Mouse (Mus musculus) embryonic facial prominence, embryonic 14.5 days (tissue): ENCODE measurements around the gene Gm10800. TPM values are rescaled to one million over a fixed set of nuclear protein-coding genes. Genes with fewer than 3 reads are reported as not detected.
"Not testable (repeated sequence)": the region's sequence is repeated elsewhere in the genome, so short reads cannot be mapped to it uniquely, and the experiment has no call there.

Experiments used
- ATAC-seq: fragments of 200-750 bp; cut with Nextera tagmentation; 2 replicates; pipeline ENCODE4 v1.8.0; 2017; ENCODE audit warnings: low read depth, moderate number of reproducible peaks, moderate TSS enrichment
- DNase-seq: peaks from one replicate; pipeline ENCODE4 v3.0.0-alpha.2; 2015; ENCODE audit warnings: low spot score
- H3K27ac ChIP-seq: fragments of 300-500 bp; sonication (generic); replicated peaks from 2 replicates; pipeline ENCODE4 v1.5.1; 2014; ENCODE audit warnings: low read depth, mild to moderate bottlenecking, low read length, moderate library complexity
- H3K27me3 ChIP-seq: fragments of 300-500 bp; sonication (generic); replicated peaks from 2 replicates; pipeline ENCODE4 v1.6.1; 2014; ENCODE audit warnings: low read length; ENCODE audit not compliant: control insufficient read depth, insufficient read depth
- H3K36me3 ChIP-seq: fragments of 300-500 bp; sonication (generic); 2 replicates; pipeline ENCODE4 v1.6.1; 2014; ENCODE audit warnings: low read length, mixed read lengths; ENCODE audit not compliant: control insufficient read depth, insufficient read depth
- H3K4me1 ChIP-seq: fragments of 300-500 bp; sonication (generic); 2 replicates; pipeline ENCODE4 v1.6.1; 2014; ENCODE audit warnings: antibody characterized with exemption, low read length; ENCODE audit not compliant: control insufficient read depth, insufficient read depth
- H3K4me2 ChIP-seq: fragments of 300-500 bp; sonication (generic); 2 replicates; pipeline ENCODE4 v1.6.1; 2014; ENCODE audit warnings: low read depth, mild to moderate bottlenecking, low read length, moderate library complexity, mixed read lengths
- H3K4me3 ChIP-seq: fragments of 300-500 bp; sonication (generic); 2 replicates; pipeline ENCODE4 v1.5.1; 2014; ENCODE audit warnings: low read depth, mild to moderate bottlenecking, low read length
- H3K9ac ChIP-seq: fragments of 300-500 bp; sonication (generic); 2 replicates; pipeline ENCODE4 v1.6.1; 2014; ENCODE audit warnings: low read depth, mild to moderate bottlenecking, low read length, moderate library complexity, mixed read lengths
- H3K9me3 ChIP-seq: fragments of 300-500 bp; sonication (generic); 2 replicates; pipeline ENCODE4 v1.6.1; 2016; ENCODE audit warnings: low read length; ENCODE audit not compliant: control insufficient read depth
- WGBS: fragments of 180-500 bp; shearing (Covaris S2); extraction: QIAGEN DNeasy Blood & Tissue Kit; methylation state at CpG from one replicate; pipeline ENCODE4 v1.1.7; 2014; 5-methylcytosine and 5-hydroxymethylcytosine counted together
- polyA plus RNA-seq: library from polyadenylated mRNA; unstranded; fragments of >200 nt; fragmentation: Nextera tagmentation; extraction: Ambion mirVana; gene quantifications from 2 replicates; pipeline ENCODE4 v1.2.1, GENCODE M21; 2014

The Gm10800 gene
- 1.2 and 1.5 TPM in 2 replicates for polyA plus RNA-seq

DNA sequence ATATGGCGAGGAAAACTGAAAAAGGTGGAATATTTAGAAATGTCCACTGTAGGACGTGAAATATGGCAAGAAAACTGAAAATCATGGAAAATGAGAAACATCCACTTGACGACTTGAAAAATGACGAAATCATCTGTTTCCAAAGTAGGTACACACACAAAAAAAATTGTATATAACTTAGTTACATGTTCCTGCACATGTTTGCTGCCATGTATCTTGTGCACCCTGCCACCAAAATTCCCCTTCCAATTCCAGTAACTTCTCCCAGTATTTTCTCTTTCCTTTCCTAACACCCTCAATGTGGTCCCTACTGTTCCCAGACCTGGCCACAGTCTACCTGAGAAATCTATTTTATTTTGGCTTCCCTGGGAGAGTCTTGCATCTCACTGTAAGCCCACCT is at the start of gene Gm10800:
Gene Gm10800, minus strand, starts transcription at position 101 of the 400 bp plus-strand sequence.
- not testable (repeated sequence) for H3K27ac ChIP-seq, ATAC-seq, H3K27me3 ChIP-seq, H3K4me3 ChIP-seq, H3K9me3 ChIP-seq, H3K4me1 ChIP-seq, H3K4me2 ChIP-seq, H3K9ac ChIP-seq, H3K36me3 ChIP-seq, DNase-seq
- WGBS = 86% methylated on average over 4 of the region's 4 CpGs

DNA sequence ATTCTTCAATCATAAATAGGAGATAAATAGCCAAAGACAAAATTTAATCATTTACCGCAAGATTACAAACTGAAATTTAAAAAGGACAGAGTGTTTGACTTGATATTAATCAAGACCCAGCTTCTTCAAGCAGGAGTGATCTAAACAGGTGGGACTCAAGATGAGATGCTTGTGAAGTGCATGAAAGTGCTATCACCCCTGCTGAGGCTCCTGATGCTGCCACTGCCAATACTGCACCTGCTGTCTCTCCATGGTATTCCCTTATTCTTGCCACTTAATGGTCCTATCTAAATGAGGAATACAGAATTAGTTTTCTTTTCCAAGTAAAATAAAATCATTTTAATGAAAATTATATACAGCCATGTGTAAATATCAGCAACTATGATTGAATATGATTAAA is 30.4 kb upstream of the Gm10800 start:
- H3K4me3 ChIP-seq = no peak overlapping the region
- no peaks in the 10 kb centered on the region for H3K4me1 ChIP-seq
- no peak overlapping the region for H3K9ac ChIP-seq
- H3K36me3 ChIP-seq = no peaks in the 10 kb centered on the region
- H3K4me2 ChIP-seq = no peak overlapping the region
- H3K27ac ChIP-seq = no peak overlapping the region
- H3K9me3 ChIP-seq = no peaks in the 10 kb centered on the region
- no peaks in the 10 kb centered on the region for H3K27me3 ChIP-seq
- DNase-seq = no peak
- 95% methylated on average over 1 of the region's 1 CpGs for WGBS
- ATAC-seq = no peak

DNA sequence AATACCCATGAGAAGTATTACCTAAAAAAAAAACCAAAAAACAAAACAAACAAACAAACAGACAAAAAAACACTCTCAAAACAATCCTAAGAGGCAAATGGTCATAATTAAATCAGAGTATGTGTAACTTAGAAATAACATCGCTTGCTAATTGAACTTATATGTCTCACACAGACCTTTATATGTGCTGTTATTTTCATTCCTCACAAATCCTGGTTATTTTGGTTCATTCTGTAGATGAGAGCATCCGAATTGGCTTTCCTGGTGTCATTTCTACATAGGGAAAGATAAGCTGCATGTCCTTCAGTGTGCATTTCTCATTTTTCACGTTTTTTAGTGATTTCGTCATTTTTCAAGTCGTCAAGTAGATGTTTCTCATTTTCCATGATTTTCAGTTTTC is 5.2 kb downstream of the Gm10800 start, which contains the start of gene Gm10801:
Gene Gm10801, plus strand, starts transcription at position 301 of the 400 bp plus-strand sequence.
- H3K4me3 ChIP-seq, H3K36me3 ChIP-seq, H3K4me1 ChIP-seq, DNase-seq, H3K27me3 ChIP-seq, ATAC-seq, H3K27ac ChIP-seq, H3K9me3 ChIP-seq, H3K4me2 ChIP-seq, H3K9ac ChIP-seq: not testable (repeated sequence)
- 77% methylated on average over 4 of the region's 5 CpGs for WGBS

Other genes with a start within 250 kb of the Gm10800 start
- 0.46 TPM in 1 of 2 replicates, not detected in the other for gene Gm10801, start 5.1 kb downstream of the Gm10800 start, polyA plus RNA-seq